Mouse (Mus musculus): ENCODE results near the gene Olfr1124.

Olfr1124 gene

GRCm38 (mm10) chr2:87429975-87430374, at the start of gene Olfr1124:
TSS of gene Olfr1124 (plus strand) at chr2:87430275.
- no peak for TF ChIP-seq GATA4 (IDR thresholded peaks at IDR 0.05; ENCODE audit: insufficient replicate concordance, low read length)

- TF ChIP-seq GATA4 (IDR thresholded peaks at IDR 0.05; ENCODE audit: insufficient replicate concordance, low read length) = no peak
These were observed 46.1 kb upstream of the Olfr1124 start for GRCm38 (mm10) chr2:87383935-87384334.

- no peak for TF ChIP-seq GATA4 (IDR thresholded peaks at IDR 0.05; ENCODE audit: insufficient replicate concordance, low read length)
These were observed 44.5 kb upstream of the Olfr1124 start, which contains the start of gene Olfr1122 for GRCm38 (mm10) chr2:87385549-87385948. TSS of gene Olfr1122 (plus strand) at chr2:87385849.

GRCm38 (mm10) chr2:87416335-87416734, 13.7 kb upstream of the Olfr1124 start, which contains the start of gene Olfr1123:
TSS of gene Olfr1123 (plus strand) at chr2:87416635.
- TF ChIP-seq GATA4 (IDR thresholded peaks at IDR 0.05; ENCODE audit: insufficient replicate concordance, low read length) = no peak

- TF ChIP-seq GATA4 (IDR thresholded peaks at IDR 0.05; ENCODE audit: insufficient replicate concordance, low read length) = no peak
These were observed 7.7 kb downstream of the Olfr1124 start for GRCm38 (mm10) chr2:87437731-87438130.

- no peak for TF ChIP-seq GATA4 (IDR thresholded peaks at IDR 0.05; ENCODE audit: insufficient replicate concordance, low read length)
These were observed 23.6 kb downstream of the Olfr1124 start, which contains the start of gene Olfr1126 for GRCm38 (mm10) chr2:87453662-87454061. TSS of gene Olfr1126 (plus strand) at chr2:87453962.

- TF ChIP-seq GATA4 (IDR thresholded peaks at IDR 0.05; ENCODE audit: insufficient replicate concordance, low read length) = no peak
These were observed 31.7 kb downstream of the Olfr1124 start for GRCm38 (mm10) chr2:87461769-87462168.

GRCm38 (mm10) chr2:87480207-87480606, 50.1 kb downstream of the Olfr1124 start:
- TF ChIP-seq GATA4 (IDR thresholded peaks at IDR 0.05; ENCODE audit: insufficient replicate concordance, low read length) = no peak

GRCm38 (mm10) chr2:87481158-87481557, 51.1 kb downstream of the Olfr1124 start:
- TF ChIP-seq GATA4 (IDR thresholded peaks at IDR 0.05; ENCODE audit: insufficient replicate concordance, low read length) = no peak

GRCm38 (mm10) chr2:87482276-87482675, 52.2 kb downstream of the Olfr1124 start:
- no peak for TF ChIP-seq GATA4 (IDR thresholded peaks at IDR 0.05; ENCODE audit: insufficient replicate concordance, low read length)
